10 mouse cellular contexts compared by ENCODE assay signal in genomic region chr9:65200606-65201005, GRCm38 (mm10). TPM values are rescaled to one million over a fixed set of nuclear protein-coding genes. Genes with fewer than 3 reads are reported as not detected.
A peak's percentile ranks its signal among the peaks of the same experiment; 100 is the strongest.
DNase-seq lines count a peak whose midpoint lies in the region; ATAC-seq and TF ChIP-seq lines count a peak whose summit lies in the region.
"Had no signal": no experiment of that assay in that cellular context is flagged by ENCODE, and none has a peak within 500 bp of the region (broad histone marks: within the 10 kb centered on the region; RNA-seq: fewer than 3 reads in every experiment).

No protein-coding gene starts in this region.

- H3K4me1 ChIP-seq in embryonic fibroblast, embryonic 13.5 days (ENCODE audit: control insufficient read depth, insufficient read depth, low read length): peaks cover 5% of the 10 kb centered on the region
- H3K4me1 ChIP-seq in liver, embryonic 12.5 days: peaks cover 62% of the 10 kb centered on the region

- ATAC-seq in liver, embryonic 12.5 days: no peak
- ATAC-seq in inflammation-experienced regulatory T-cells, adult 6 months: no peak

- H3K4me2 ChIP-seq in liver, embryonic 12.5 days: no peak overlapping the region

- H3K9ac ChIP-seq in liver, embryonic 12.5 days: peak overlapping the region; percentile 39

- intact Hi-C loops in gastrocnemius, adult 2 months (cut with DNase I): no loop called here

- no peaks in the 10 kb centered on the region for H3K36me3 ChIP-seq in liver, embryonic 12.5 days

- no peak overlapping the region for H3K4me3 ChIP-seq in gastrocnemius, adult 2 months
- H3K4me3 ChIP-seq in embryonic fibroblast, embryonic 13.5 days (ENCODE audit: insufficient read depth, low read length): no peak overlapping the region
- no peak overlapping the region for H3K4me3 ChIP-seq in liver, embryonic 12.5 days

- peak overlapping the region; percentile 95 for H3K27ac ChIP-seq in gastrocnemius, adult 2 months
- peak overlapping the region; percentile 60 for H3K27ac ChIP-seq in embryonic fibroblast, embryonic 13.5 days (ENCODE audit: insufficient read depth, low read length)
- peak overlapping the region; percentile 94 for H3K27ac ChIP-seq in liver, embryonic 12.5 days

- peak; percentile 37; the same call in 1 of the 2 replicates for TF ChIP-seq POLR2A in embryonic fibroblast, embryonic 13.5 days (IDR thresholded peaks at IDR 0.05; ENCODE audit: low read depth, low read length)

- no peaks in the 10 kb centered on the region for H3K27me3 ChIP-seq in liver, embryonic 12.5 days (replicated peaks)
- H3K27me3 ChIP-seq: Patski had no signal

- no peaks in the 10 kb centered on the region for H3K9me3 ChIP-seq in liver, embryonic 12.5 days (replicated peaks)

- DNase-seq in gastrocnemius, adult 2 months: peak; percentile 76
- DNase-seq in gastrocnemius, postnatal 4 days (ENCODE audit: low spot score in 2 of 2): no peak
- peak; percentile 26 for DNase-seq in CD4-positive helper T cell, adult 2 months (ENCODE audit: low read depth, low spot score)
- DNase-seq in thymus, postnatal 0 days (ENCODE audit: low spot score): no peak
- DNase-seq in cerebellum, postnatal 14 days: no peak

- no peak for TF ChIP-seq CTCF in gastrocnemius, adult 2 months (IDR thresholded peaks at IDR 0.05)
- no peak for TF ChIP-seq CTCF in embryonic fibroblast, embryonic 13.5 days (IDR thresholded peaks at IDR 0.05; ENCODE audit: borderline replicate concordance, insufficient read depth, low read length)

- 70% methylated on average over 1 of the region's 1 CpGs for WGBS in liver, embryonic 12.5 days (ENCODE audit: insufficient replicate concordance)

RNA-seq across cellular contexts. Expression of gene Parp16, which starts 5.5 kb away (rescaled TPM):
- total RNA-seq in gastrocnemius, adult 2 months (2021): 1 to 10 TPM; 3.6 to 3.9 TPM
- 1 to 10 TPM; 8.3 to 9.1 TPM for total RNA-seq in gastrocnemius, postnatal 4 days (2021)
- polyA plus RNA-seq in embryonic fibroblast, embryonic 13.5 days (2011; ENCODE audit: insufficient read length, low read depth, missing spikeins): 1.5 and 2.7 TPM in 2 replicates
- polyA plus RNA-seq in liver, embryonic 12.5 days (2016; fragmentation: Nextera tagmentation; extraction: Ambion mirVana): 7.7 and 8.6 TPM in 2 replicates
- polyA plus RNA-seq in thymus, postnatal 0 days (2015; fragmentation: Nextera tagmentation; extraction: Ambion mirVana): 6.0 and 7.3 TPM in 2 replicates
- polyA plus RNA-seq in inflammation-experienced regulatory T-cells, adult 6 months (2017; shearing (Covaris generic)): 1 to 10 TPM; 5.4 to 8.0 (median 5.8) TPM

RNA-seq across cellular contexts. Expression of gene Igdcc3, which starts 59.6 kb away (rescaled TPM):
- total RNA-seq in gastrocnemius, adult 2 months (2021): under 1 TPM; 0.17 to 0.18 TPM
- under 1 TPM; 0.88 to 0.91 TPM for total RNA-seq in gastrocnemius, postnatal 4 days (2021)
- polyA plus RNA-seq in embryonic fibroblast, embryonic 13.5 days (2011; ENCODE audit: insufficient read length, low read depth, missing spikeins): not detected in 2 replicates
- 0.75 and 0.79 TPM in 2 replicates for polyA plus RNA-seq in liver, embryonic 12.5 days (2016; fragmentation: Nextera tagmentation; extraction: Ambion mirVana)
- 0.09 TPM in 1 of 2 replicates, not detected in the other for polyA plus RNA-seq in thymus, postnatal 0 days (2015; fragmentation: Nextera tagmentation; extraction: Ambion mirVana)
- not detected for polyA plus RNA-seq in inflammation-experienced regulatory T-cells, adult 6 months (2017; shearing (Covaris generic))
- total RNA-seq: hematopoietic stem cell, adult 5-6 weeks had no signal
- polyA plus RNA-seq: Patski had no signal

Comparison
In these comparisons a context has a peak if more than half of its experiments do, and no peak if none do; other contexts are left out.
1. DNase-seq: peak in gastrocnemius, adult 2 months (single experiment) and CD4-positive helper T cell, adult 2 months (single experiment); none in gastrocnemius, postnatal 4 days (0 of 2), thymus, postnatal 0 days (single experiment) and cerebellum, postnatal 14 days (0 of 2).
2. Peak in every context shown above with its lines, with median percentiles within 50 percentile points of each other: H3K27ac ChIP-seq.